Mouse (Mus musculus) forebrain, embryonic 14.5 days (tissue): ENCODE measurements at regions not wholly inside any gene's neighbourhood (a gene's known extent, or its start where the extent isn't known, plus 50 kb on each side); places are given as distances from the start of the nearest gene placed in this dataset.

Experiments used
- ATAC-seq: fragments of 200-750 bp; cut with Nextera tagmentation; 2 replicates; pipeline ENCODE4 v1.8.0; 2017; ENCODE audit warnings: mild to moderate bottlenecking, moderate library complexity
- DNase-seq: peaks from one replicate; pipeline ENCODE4 v3.0.0-alpha.2; 2015; ENCODE audit warnings: low spot score
- H3K27ac ChIP-seq: fragments of 300-500 bp; sonication (generic); 2 replicates; pipeline ENCODE4 v1.5.1; 2014; ENCODE audit warnings: low read depth, mild to moderate bottlenecking, control low read depth, low read length, moderate library complexity
- H3K27me3 ChIP-seq: fragments of 300-500 bp; sonication (generic); replicated peaks from 2 replicates; pipeline ENCODE4 v1.6.1; 2014; ENCODE audit warnings: low read length, control low read depth, mixed read lengths; ENCODE audit not compliant: control insufficient read depth, insufficient read depth
- H3K36me3 ChIP-seq: fragments of 300-500 bp; sonication (generic); 2 replicates; pipeline ENCODE4 v1.6.1; 2014; ENCODE audit warnings: low read length, control low read depth; ENCODE audit not compliant: control insufficient read depth, insufficient read depth
- H3K4me1 ChIP-seq: fragments of 300-500 bp; sonication (generic); 2 replicates; pipeline ENCODE4 v1.6.1; 2014; ENCODE audit warnings: antibody characterized with exemption, low read length, control low read depth; ENCODE audit not compliant: control insufficient read depth, insufficient read depth
- H3K4me2 ChIP-seq: fragments of 300-500 bp; sonication (generic); 2 replicates; pipeline ENCODE4 v1.6.1; 2014; ENCODE audit warnings: mild to moderate bottlenecking, control low read depth, low read length
- H3K4me3 ChIP-seq: fragments of 300-500 bp; sonication (generic); 2 replicates; pipeline ENCODE4 v1.5.1; 2014; ENCODE audit warnings: low read depth, low read length, control low read depth
- H3K9ac ChIP-seq: fragments of 300-500 bp; sonication (generic); 2 replicates; pipeline ENCODE4 v1.6.1; 2014; ENCODE audit warnings: mild to moderate bottlenecking, low read length, control low read depth, moderate library complexity
- H3K9me3 ChIP-seq: fragments of 300-500 bp; sonication (generic); replicated peaks from 2 replicates; pipeline ENCODE4 v1.6.1; 2016; ENCODE audit warnings: low read length, control low read depth, mixed read lengths; ENCODE audit not compliant: control insufficient read depth
- WGBS: fragments of 180-500 bp; shearing (Covaris S2); extraction: QIAGEN DNeasy Blood & Tissue Kit; methylation state at CpG from one replicate; pipeline ENCODE4 v1.1.7; 2014; 5-methylcytosine and 5-hydroxymethylcytosine counted together

GRCm38 (mm10) chr13:51939262-51939661 lies 92.8 kb downstream of the Gadd45g start:
- Histone ChIP-seq H3K9ac (no peak overlapping the region), H3K27ac (no peak overlapping the region), H3K36me3 (no peaks in the 10 kb centered on the region), H3K4me3 (no peak overlapping the region), H3K4me2 (no peak overlapping the region), H3K4me1 (no peaks in the 10 kb centered on the region), H3K9me3 (no peaks in the 10 kb centered on the region), H3K27me3 (no peaks in the 10 kb centered on the region)
- ATAC-seq (no peak), DNase-seq (no peak)
- WGBS = 94% methylated on average over 4 of the region's 4 CpGs

GRCm38 (mm10) chr13:51939715-51940114 lies 93.2 kb downstream of the Gadd45g start:
- Histone ChIP-seq H3K4me1 (no peaks in the 10 kb centered on the region), H3K4me3 (no peak overlapping the region), H3K27me3 (no peaks in the 10 kb centered on the region), H3K4me2 (no peak overlapping the region), H3K27ac (no peak overlapping the region), H3K9ac (no peak overlapping the region), H3K9me3 (no peaks in the 10 kb centered on the region), H3K36me3 (no peaks in the 10 kb centered on the region)
- ATAC-seq = no peak
- no peak for DNase-seq
- WGBS = 95% methylated on average over 6 of the region's 6 CpGs

GRCm38 (mm10) chr13:51946171-51946570 lies 99.7 kb downstream of the Gadd45g start:
- Histone ChIP-seq H3K27me3 (no peaks in the 10 kb centered on the region), H3K27ac (no peak overlapping the region), H3K4me2 (no peak overlapping the region), H3K9me3 (no peaks in the 10 kb centered on the region), H3K4me3 (no peak overlapping the region), H3K36me3 (no peaks in the 10 kb centered on the region), H3K9ac (no peak overlapping the region), H3K4me1 (no peaks in the 10 kb centered on the region)
- WGBS = 59% methylated on average over 3 of the region's 3 CpGs
- ATAC-seq (no peak), DNase-seq (no peak)

- no peak for ATAC-seq
- DNase-seq = no peak
- 90% methylated on average over 3 of the region's 3 CpGs for WGBS
- Histone ChIP-seq H3K4me2 (no peak overlapping the region), H3K36me3 (no peaks in the 10 kb centered on the region), H3K27me3 (no peaks in the 10 kb centered on the region), H3K9ac (no peak overlapping the region), H3K27ac (no peak overlapping the region), H3K4me3 (no peak overlapping the region), H3K4me1 (no peaks in the 10 kb centered on the region), H3K9me3 (no peaks in the 10 kb centered on the region)
Measured at GRCm38 (mm10) chr13:51948896-51949295, 102.4 kb downstream of the Gadd45g start.

GRCm38 (mm10) chr13:51951506-51952038 lies 105.1 kb downstream of the Gadd45g start:
- H3K27me3 ChIP-seq = no peaks in the 10 kb centered on the region
- no peak overlapping the region for H3K4me2 ChIP-seq
- H3K36me3 ChIP-seq = no peaks in the 10 kb centered on the region
- H3K4me3 ChIP-seq = no peak overlapping the region
- 92% methylated on average over 7 of the region's 7 CpGs for WGBS
- no peak overlapping the region for H3K9ac ChIP-seq
- DNase-seq (no peak), ATAC-seq (no peak)
- no peaks in the 10 kb centered on the region for H3K4me1 ChIP-seq
- no peak overlapping the region for H3K27ac ChIP-seq
- no peaks in the 10 kb centered on the region for H3K9me3 ChIP-seq

GRCm38 (mm10) chr13:51953084-51953483 lies 106.6 kb downstream of the Gadd45g start:
- WGBS = 80% methylated on average over 4 of the region's 4 CpGs
- Histone ChIP-seq H3K27ac (no peak overlapping the region), H3K4me1 (no peaks in the 10 kb centered on the region)

GRCm38 (mm10) chr13:51953569-51953968 lies 107.1 kb downstream of the Gadd45g start:
- ATAC-seq = no peak
- no peak overlapping the region for H3K9ac ChIP-seq
- H3K4me3 ChIP-seq = no peak overlapping the region
- H3K27ac ChIP-seq = no peak overlapping the region
- no peaks in the 10 kb centered on the region for H3K4me1 ChIP-seq
- no peaks in the 10 kb centered on the region for H3K36me3 ChIP-seq
- no peaks in the 10 kb centered on the region for H3K9me3 ChIP-seq
- no peak overlapping the region for H3K4me2 ChIP-seq
- WGBS = 82% methylated on average over 8 of the region's 8 CpGs
- no peak for DNase-seq
- no peaks in the 10 kb centered on the region for H3K27me3 ChIP-seq

More at GRCm38 (mm10) chr13:51953084-51953483, 106.6 kb downstream of the Gadd45g start:
- DNase-seq = no peak
- H3K36me3 ChIP-seq = no peaks in the 10 kb centered on the region
- no peaks in the 10 kb centered on the region for H3K9me3 ChIP-seq
- no peak overlapping the region for H3K4me3 ChIP-seq
- no peak overlapping the region for H3K4me2 ChIP-seq
- ATAC-seq = no peak
- no peak overlapping the region for H3K9ac ChIP-seq
- no peaks in the 10 kb centered on the region for H3K27me3 ChIP-seq

- Histone ChIP-seq H3K27me3 (no peaks in the 10 kb centered on the region), H3K4me1 (no peaks in the 10 kb centered on the region), H3K4me3 (no peak overlapping the region), H3K27ac (no peak overlapping the region), H3K4me2 (no peak overlapping the region), H3K36me3 (no peaks in the 10 kb centered on the region), H3K9me3 (no peaks in the 10 kb centered on the region), H3K9ac (no peak overlapping the region)
- no peak for DNase-seq
- ATAC-seq = no peak
- 80% methylated on average over 8 of the region's 8 CpGs for WGBS
Measured at GRCm38 (mm10) chr13:51957101-51957500, 110.6 kb downstream of the Gadd45g start.

- Histone ChIP-seq H3K27ac (no peak overlapping the region), H3K4me3 (no peak overlapping the region), H3K36me3 (no peaks in the 10 kb centered on the region), H3K4me1 (no peaks in the 10 kb centered on the region), H3K4me2 (no peak overlapping the region), H3K9me3 (no peaks in the 10 kb centered on the region), H3K27me3 (no peaks in the 10 kb centered on the region), H3K9ac (no peak overlapping the region)
- DNase-seq (no peak), ATAC-seq (no peak)
- 88% methylated on average over 8 of the region's 8 CpGs for WGBS
Measured at GRCm38 (mm10) chr13:51959591-51959990, 113.1 kb downstream of the Gadd45g start.
